Mouse (Mus musculus): ENCODE data around the gene Immp1l. TPM values are rescaled to one million over a fixed set of nuclear protein-coding genes. Genes with fewer than 3 reads are reported as not detected.

Gene Immp1l
- 34.3 and 35.0 TPM in 2 replicates for polyA plus RNA-seq (2012; rRNA removed)

DNA sequence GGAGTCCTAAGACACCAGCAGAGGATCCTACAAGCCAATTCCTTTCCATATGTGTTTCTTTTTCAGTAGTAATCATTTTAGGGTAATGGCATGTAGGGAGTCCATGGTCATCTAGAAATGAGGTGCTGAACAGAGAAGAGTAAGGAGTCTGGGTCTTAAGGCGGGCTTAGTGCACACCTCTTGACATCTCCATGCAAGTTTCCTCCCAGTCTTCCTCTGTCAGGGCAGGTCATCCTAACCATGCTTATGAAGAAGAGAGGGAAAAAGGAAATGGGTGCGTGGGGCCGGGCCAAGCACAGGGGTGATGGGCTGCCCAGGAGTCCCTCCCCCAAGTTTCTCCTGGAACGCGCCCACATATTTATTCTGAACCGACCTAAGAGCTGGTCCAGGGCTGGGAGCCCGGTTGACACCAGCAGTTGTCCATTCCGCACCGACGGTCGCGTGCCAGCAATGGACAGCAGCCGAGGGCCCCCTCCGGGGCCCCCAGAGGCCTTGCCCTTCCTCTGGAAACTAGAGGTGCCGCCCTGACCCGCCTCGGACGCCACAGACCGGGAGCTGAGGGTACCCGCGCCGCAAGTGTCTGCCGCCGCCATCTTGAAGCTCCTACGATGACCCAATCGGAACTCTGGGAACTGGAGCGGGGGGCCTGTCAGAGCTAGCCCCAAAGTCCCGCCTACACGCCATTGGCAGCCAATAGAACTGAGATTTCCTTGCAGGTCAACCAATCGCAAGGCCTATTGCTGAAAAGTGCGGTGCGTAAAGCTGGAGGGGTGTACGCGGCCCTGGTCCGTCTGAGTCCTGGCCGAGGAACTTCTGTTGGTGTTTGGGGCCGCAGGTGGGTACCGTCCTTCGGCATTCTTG lies at the start of gene Immp1l, which contains the start of gene Elp4:
TSS of gene Immp1l (plus strand) at position 743 of the 861 bp plus-strand sequence.
TSS of gene Elp4 (minus strand) at position 669 of the 861 bp plus-strand sequence.
- DNase-seq (ENCODE audit: extremely low spot score in 1 of 2, low spot score in 1 of 2) = peak; percentile 95 to 99

DNA sequence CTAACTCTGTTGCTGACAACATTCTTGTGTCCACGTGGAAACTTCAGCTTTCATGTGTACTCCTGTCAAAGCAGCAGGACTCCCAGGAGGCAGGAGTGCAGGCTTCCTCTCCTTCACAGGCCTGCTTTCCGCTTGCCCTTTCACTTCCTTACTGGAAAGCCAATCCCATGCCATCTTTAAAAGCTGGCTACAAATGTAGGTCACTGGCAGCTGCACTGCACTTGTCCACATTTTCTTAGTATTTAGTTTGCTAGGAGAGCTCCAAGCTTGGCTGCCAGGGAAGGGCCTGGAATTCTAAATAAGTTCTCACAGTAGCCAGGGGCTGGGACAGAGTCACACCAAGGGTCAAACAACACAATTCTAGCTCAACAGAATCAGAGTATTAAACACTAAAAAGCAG lies 49.7 kb upstream of the Immp1l start:
- peak; percentile 28 to 43 for DNase-seq (ENCODE audit: extremely low spot score in 1 of 2, low spot score in 1 of 2)

DNA sequence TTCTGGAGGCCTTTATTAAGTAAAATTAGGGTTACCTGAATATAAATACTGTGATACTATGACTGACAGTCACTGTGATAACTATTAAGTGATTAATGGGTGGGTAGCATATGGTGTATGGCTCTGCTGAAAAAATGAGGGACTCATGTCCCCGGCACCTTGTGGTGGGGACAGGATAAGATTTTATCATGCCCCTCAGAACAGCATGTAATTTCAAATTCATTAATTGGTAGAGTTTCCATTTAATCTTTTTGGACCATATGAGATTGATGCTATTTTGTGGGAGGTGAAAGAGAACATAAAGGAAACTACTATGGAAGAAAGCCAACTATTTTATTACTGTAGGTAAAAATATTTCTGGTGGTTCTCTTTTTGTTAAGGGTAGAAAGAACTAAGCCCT lies 31.0 kb upstream of the Immp1l start:
- DNase-seq (ENCODE audit: extremely low spot score in 1 of 2, low spot score in 1 of 2) = no peak

- DNase-seq (ENCODE audit: extremely low spot score in 1 of 2, low spot score in 1 of 2) = no peak
Measured at GRCm38 (mm10) chr2:105890816-105891215, 13.6 kb upstream of the Immp1l start.

- no peak for DNase-seq (ENCODE audit: extremely low spot score in 1 of 2, low spot score in 1 of 2)
Measured at GRCm38 (mm10) chr2:105904757-105905146, 314 bp downstream of the Immp1l start.

GRCm38 (mm10) chr2:105908351-105908750 lies 3.9 kb downstream of the Immp1l start:
- peak in 1 of 2 experiments; percentile 9 for DNase-seq (ENCODE audit: extremely low spot score in 1 of 2, low spot score in 1 of 2)

DNA sequence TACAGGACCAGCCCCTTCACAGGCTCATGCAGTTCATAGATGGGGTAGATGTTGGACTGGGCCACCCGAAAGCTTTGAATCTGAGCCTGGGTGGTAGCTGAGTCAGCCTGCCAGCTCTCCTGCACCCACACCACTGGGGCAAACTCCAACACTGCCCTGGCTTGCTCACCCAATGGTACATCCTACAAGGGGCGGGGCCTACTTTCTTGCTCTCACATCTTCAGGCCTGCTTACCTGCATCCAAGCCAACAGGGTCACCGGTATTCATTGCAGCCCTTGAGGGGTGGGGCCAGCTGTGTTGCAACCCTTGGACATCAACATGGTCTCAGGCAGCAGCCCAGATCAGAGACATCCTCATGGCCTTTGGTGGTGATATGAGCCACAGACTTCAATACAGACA lies 6.2 kb downstream of the Immp1l start:
- no peak for DNase-seq (ENCODE audit: extremely low spot score in 1 of 2, low spot score in 1 of 2)

DNA sequence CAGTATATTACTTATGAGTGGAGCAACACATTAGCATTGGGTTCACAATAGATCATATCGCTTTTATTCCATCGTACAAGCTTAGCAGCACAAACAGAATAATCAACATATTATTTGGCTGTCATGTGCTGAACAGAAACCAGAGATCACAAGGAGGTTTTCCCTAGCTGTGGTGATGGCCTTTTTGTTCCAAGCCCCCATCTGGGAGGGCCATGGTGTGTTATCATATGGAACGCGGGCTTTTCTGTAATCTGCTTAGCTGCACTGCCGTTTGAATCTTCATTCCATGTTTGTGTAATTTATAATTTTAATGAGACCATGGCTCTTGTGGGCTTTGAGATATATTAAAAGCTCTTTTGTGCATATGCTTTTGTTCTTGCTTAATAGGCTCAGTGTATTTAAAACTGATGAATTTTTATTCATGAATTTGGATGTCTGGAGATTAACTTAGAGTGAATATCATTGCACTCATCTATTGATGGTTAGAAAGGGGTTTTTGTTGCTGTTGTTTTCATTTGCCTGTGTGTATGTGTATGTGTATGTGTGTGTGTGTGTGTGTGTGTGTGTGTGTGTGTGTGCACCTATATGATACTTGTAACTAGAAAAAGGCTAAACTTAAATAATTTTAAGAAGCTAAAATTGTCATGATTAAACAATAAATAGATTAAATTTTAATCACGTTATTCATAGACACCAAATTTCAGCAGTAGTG lies 9.4 kb downstream of the Immp1l start:
- DNase-seq (ENCODE audit: extremely low spot score in 1 of 2, low spot score in 1 of 2) = no peak

DNA sequence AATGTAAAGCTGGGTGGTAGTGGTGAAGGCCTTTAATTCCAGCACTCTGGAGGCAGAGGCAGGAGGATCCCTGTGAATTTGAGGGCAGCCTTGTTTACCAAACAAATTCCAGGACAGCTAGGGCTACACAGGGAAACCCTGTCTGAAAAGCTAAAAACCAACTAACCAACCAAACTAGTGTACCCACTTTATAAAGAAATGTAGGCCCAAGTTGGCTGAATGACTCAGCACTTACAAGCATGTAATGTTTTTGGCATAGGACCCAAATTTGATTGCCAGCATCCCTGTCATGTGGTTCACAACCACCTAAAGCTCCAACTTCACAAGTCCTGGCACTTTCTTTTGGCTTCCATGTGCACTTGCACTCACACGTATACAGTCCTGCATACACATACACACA lies 12.2 kb downstream of the Immp1l start:
- no peak for DNase-seq (ENCODE audit: extremely low spot score in 1 of 2, low spot score in 1 of 2)

GRCm38 (mm10) chr2:105917623-105918346 lies 13.3 kb downstream of the Immp1l start:
- DNase-seq (ENCODE audit: extremely low spot score in 1 of 2, low spot score in 1 of 2) = no peak

- DNase-seq (ENCODE audit: extremely low spot score in 1 of 2, low spot score in 1 of 2) = no peak
Measured at GRCm38 (mm10) chr2:105950131-105950530, 45.7 kb downstream of the Immp1l start.

- DNase-seq (ENCODE audit: extremely low spot score in 1 of 2, low spot score in 1 of 2) = no peak
Measured at GRCm38 (mm10) chr2:105951350-105951940, 47.0 kb downstream of the Immp1l start.

DNA sequence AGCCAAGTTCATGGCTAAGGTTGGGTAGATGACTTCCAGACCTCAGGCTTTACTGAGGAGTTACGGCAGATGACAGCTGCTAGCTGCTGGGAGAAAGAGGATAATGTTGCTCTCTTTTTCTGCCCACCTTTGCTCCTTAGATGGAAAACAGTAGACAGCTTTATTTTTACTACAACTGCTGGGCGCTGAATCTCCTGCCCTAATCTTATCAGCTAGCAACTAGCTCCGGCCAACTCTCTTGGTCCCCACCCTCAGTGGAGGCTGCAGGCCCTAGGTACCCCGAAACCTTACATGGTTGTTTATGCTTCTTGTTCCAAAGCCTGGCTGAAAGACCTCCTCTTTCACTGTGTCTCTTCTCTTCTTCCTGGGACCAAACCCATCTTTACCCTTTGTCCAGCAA lies 49.4 kb downstream of the Immp1l start:
- no peak for DNase-seq (ENCODE audit: extremely low spot score in 1 of 2, low spot score in 1 of 2)

DNA sequence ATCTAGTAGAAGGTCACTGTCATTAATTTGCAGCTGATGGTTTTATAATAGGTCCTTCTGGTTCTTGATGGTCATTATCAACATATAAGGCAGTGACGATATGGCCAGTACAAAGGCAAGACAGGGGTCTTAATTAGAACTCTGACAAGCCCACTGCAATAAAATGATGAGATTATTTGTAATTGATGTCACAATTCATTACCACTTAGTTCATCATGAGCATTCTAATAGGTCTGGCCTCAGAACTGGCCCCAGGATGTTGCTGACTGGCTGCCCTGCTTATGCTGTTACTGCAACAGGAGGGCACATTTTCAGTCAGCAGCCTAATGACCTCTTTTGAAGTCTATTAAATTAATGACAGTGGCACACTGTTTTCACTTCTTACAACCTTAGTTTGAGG lies 59.0 kb downstream of the Immp1l start:
- no peak for DNase-seq (ENCODE audit: extremely low spot score in 1 of 2, low spot score in 1 of 2)

DNA sequence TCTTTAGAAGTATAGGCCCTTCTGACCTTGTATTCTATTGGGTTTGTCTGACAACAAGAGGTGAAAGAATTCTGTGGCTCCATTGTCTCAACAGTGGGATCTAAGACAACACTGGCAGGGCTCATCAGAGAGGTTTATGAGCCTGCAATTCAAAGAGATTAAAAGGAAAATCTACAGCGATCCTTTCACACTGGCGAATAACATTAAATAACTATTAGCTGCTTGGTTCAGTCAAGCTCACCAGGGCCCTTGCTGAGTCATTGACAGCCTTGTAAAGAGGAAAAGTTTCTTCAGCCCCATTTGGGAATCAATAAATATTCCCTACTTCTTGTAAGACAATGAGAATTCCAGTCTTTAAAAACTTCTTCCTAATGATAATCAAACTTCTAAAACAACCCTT lies 69.5 kb downstream of the Immp1l start:
- no peak for DNase-seq (ENCODE audit: extremely low spot score in 1 of 2, low spot score in 1 of 2)

DNA sequence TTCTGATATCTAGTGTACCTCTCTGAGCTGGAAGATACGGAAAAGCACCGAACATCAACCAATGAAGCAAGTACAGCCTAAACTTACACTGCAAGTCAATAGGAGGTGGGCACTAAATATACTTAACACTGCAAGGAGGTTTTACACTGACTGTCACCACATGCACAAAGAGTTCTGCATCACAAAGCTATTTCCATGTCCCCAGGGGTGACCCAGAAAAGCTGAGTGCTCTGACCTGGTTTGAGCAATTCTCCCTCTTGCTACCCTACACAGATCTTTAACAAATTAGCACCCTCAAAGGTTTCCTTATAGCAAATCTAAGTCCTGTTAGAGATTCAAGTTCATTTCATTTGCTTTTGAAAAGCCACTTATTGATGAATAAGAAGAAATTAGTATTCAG lies 73.6 kb downstream of the Immp1l start:
- no peak for DNase-seq (ENCODE audit: extremely low spot score in 1 of 2, low spot score in 1 of 2)

- no peak for DNase-seq (ENCODE audit: extremely low spot score in 1 of 2, low spot score in 1 of 2)
Measured at GRCm38 (mm10) chr2:105985206-105985605, 80.8 kb downstream of the Immp1l start.

DNA sequence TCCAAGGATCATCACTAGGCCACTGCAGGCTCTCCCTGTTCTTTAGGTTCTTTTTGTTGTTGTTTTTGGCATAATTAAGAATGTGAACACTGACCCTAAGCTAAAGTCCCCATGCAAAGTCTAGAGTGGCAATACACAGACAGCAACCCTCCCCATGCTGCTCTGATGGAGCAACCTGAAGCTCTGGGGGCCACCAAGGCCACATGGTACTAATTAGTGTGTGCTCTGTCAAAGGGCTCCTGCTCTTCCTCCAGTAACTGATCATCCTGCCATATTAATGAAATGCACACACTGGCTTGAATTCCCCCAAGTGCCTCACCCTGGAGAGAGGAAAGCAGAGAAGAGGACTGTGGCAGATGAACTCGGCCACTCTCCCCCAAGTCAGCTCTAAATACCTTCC lies 82.7 kb downstream of the Immp1l start:
- no peak for DNase-seq (ENCODE audit: extremely low spot score in 1 of 2, low spot score in 1 of 2)

DNA sequence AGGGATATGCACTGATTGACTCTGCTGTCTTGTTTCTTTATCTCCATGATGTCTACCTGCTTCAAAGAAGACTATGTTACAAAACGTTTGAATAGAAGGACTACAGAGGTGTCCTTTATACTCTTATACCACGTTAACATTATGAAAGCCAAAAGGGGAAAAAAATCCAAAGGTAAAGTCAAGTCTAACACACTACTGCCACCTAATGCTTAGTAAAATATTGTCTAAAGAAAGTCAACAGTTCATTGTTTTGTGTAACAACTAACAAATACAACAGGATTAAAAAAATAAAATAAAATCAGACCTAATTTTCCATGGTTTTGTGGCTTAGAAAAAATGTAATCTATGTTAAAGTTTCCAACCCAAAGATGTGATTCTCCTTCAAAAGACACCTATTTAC lies 83.6 kb downstream of the Immp1l start:
- no peak for DNase-seq (ENCODE audit: extremely low spot score in 1 of 2, low spot score in 1 of 2)

DNA sequence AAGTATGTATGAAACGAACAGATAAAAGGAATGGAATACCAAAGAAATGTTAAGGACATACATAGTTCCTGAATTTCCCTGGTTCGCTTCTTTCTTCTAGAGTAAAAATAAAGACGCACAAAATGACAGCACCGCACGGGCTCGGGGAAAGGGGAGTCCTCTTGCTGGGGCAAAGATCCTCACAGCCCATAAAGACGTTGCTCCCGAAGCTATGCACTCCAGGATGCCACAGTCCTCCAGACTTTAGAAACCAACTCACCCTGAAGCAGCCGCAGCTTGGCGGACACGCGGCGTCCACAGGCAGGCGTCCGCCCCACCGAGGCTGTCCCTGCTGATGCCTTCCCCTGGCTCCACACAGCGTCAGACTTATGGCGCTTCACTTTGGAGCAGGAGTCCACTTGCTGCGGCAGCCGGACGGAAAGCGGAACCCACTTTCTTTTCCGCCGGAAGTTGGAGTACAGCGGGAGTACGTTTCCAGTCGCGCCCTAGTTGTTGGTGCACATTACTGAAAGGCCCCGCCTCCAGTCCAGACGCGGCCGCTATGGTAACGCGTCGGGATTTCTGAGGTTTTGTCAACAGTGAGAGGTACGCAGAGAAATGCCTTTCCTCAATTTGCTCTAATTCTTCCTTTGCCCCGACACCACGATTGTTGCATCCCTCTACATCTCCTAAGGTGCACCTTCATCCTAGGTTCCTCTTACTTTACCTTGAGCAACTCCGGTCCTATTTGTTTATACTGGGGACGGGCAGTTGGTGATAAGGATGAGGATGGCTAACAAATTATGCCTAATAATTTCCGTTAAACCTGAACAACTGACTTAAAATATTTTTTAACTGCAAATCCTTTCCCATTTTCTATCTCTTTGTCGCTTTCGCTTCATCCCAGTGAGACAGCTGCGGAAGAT lies 98.6 kb downstream of the Immp1l start, which contains the start of gene Dnajc24:
TSS of gene Dnajc24 (minus strand) at position 715 of the 905 bp plus-strand sequence.
- DNase-seq (ENCODE audit: extremely low spot score in 1 of 2, low spot score in 1 of 2) = peak; percentile 86 to 96
